Mouse (Mus musculus): ENCODE results near the gene Grip1. TPM values are rescaled to one million over a fixed set of nuclear protein-coding genes. Genes with fewer than 3 reads are reported as not detected.

Grip1 gene
- total and polyA plus RNA-seq, 2 experiments from 2014 or later: 0.38 to 0.67 TPM

- Histone ChIP-seq H3K4me3 (ENCODE audit: low read depth, low read length) (no peak overlapping the region), H3K27me3 (ENCODE audit: control insufficient read depth, insufficient read depth, low read length) (0 out of 2 replicates have a peak, but pooled peaks cover 3% of the 10 kb centered on the region), H3K9me3 (replicated peaks; ENCODE audit: control insufficient read depth, low read length) (no peaks in the 10 kb centered on the region), H3K9ac (replicated peaks; ENCODE audit: low read depth, low read length) (no peak overlapping the region), H3K27ac (ENCODE audit: low read depth) (no peak overlapping the region), H3K36me3 (replicated peaks; ENCODE audit: control insufficient read depth, insufficient read depth, low read length) (no peaks in the 10 kb centered on the region), H3K4me1 (ENCODE audit: control insufficient read depth, insufficient read depth) (peaks cover 4% of the 10 kb centered on the region), H3K4me2 (ENCODE audit: low read depth, low read length) (no peak overlapping the region)
- ATAC-seq (ENCODE audit: insufficient read depth, low read depth) (no peak), DNase-seq (ENCODE audit: low spot score) (no peak)
- 67% methylated on average over 9 of the region's 9 CpGs for WGBS
- TF ChIP-seq EP300 (IDR thresholded peaks at IDR 0.05; ENCODE audit: low read depth) (no peak), CTCF (IDR thresholded peaks at IDR 0.05; ENCODE audit: low read depth) (no peak)
These were observed 91.1 kb downstream of the Grip1 start for GRCm38 (mm10) chr10:119544743-119545142.

GRCm38 (mm10) chr10:119547875-119548274 is 94.2 kb downstream of the Grip1 start:
- DNase-seq (ENCODE audit: low spot score): no peak
- H3K27ac ChIP-seq (ENCODE audit: low read depth): no peak overlapping the region
- 62% methylated on average over 5 of the region's 5 CpGs for WGBS
- H3K9ac ChIP-seq (replicated peaks; ENCODE audit: low read depth, low read length): no peak overlapping the region
- ATAC-seq (ENCODE audit: insufficient read depth, low read depth): no peak
- H3K4me1 ChIP-seq (ENCODE audit: control insufficient read depth, insufficient read depth): peaks cover 5% of the 10 kb centered on the region
- no peak overlapping the region for H3K4me3 ChIP-seq (ENCODE audit: low read depth, low read length)
- TF ChIP-seq CTCF (IDR thresholded peaks at IDR 0.05; ENCODE audit: low read depth) (no peak), EP300 (IDR thresholded peaks at IDR 0.05; ENCODE audit: low read depth) (no peak)
- H3K4me2 ChIP-seq (ENCODE audit: low read depth, low read length): no peak overlapping the region
- no peaks in the 10 kb centered on the region for H3K36me3 ChIP-seq (replicated peaks; ENCODE audit: control insufficient read depth, insufficient read depth, low read length)
- H3K27me3 ChIP-seq (ENCODE audit: control insufficient read depth, insufficient read depth, low read length): 0 out of 2 replicates have a peak, but pooled peaks cover 3% of the 10 kb centered on the region
- no peaks in the 10 kb centered on the region for H3K9me3 ChIP-seq (replicated peaks; ENCODE audit: control insufficient read depth, low read length)

- DNase-seq (ENCODE audit: low spot score) (no peak), ATAC-seq (ENCODE audit: insufficient read depth, low read depth) (no peak)
- WGBS: 74% methylated on average over 10 of the region's 10 CpGs
- Histone ChIP-seq H3K27ac (ENCODE audit: low read depth) (no peak overlapping the region), H3K4me2 (ENCODE audit: low read depth, low read length) (no peak overlapping the region), H3K9ac (replicated peaks; ENCODE audit: low read depth, low read length) (no peak overlapping the region), H3K4me3 (ENCODE audit: low read depth, low read length) (no peak overlapping the region), H3K27me3 (ENCODE audit: control insufficient read depth, insufficient read depth, low read length) (0 out of 2 replicates have a peak, but pooled peaks cover 3% of the 10 kb centered on the region), H3K4me1 (ENCODE audit: control insufficient read depth, insufficient read depth) (peaks cover 5% of the 10 kb centered on the region), H3K9me3 (replicated peaks; ENCODE audit: control insufficient read depth, low read length) (no peaks in the 10 kb centered on the region), H3K36me3 (replicated peaks; ENCODE audit: control insufficient read depth, insufficient read depth, low read length) (no peaks in the 10 kb centered on the region)
- no peak for TF ChIP-seq CTCF (IDR thresholded peaks at IDR 0.05; ENCODE audit: low read depth)
- no peak for TF ChIP-seq EP300 (IDR thresholded peaks at IDR 0.05; ENCODE audit: low read depth)
These were observed 95.1 kb downstream of the Grip1 start for GRCm38 (mm10) chr10:119548774-119549173.

- 65% methylated on average over 6 of the region's 6 CpGs for WGBS
- Histone ChIP-seq H3K9ac (replicated peaks; ENCODE audit: low read depth, low read length) (no peak overlapping the region), H3K4me1 (ENCODE audit: control insufficient read depth, insufficient read depth) (peaks cover 5% of the 10 kb centered on the region), H3K9me3 (replicated peaks; ENCODE audit: control insufficient read depth, low read length) (no peaks in the 10 kb centered on the region), H3K4me2 (ENCODE audit: low read depth, low read length) (no peak overlapping the region), H3K36me3 (replicated peaks; ENCODE audit: control insufficient read depth, insufficient read depth, low read length) (no peaks in the 10 kb centered on the region), H3K27ac (ENCODE audit: low read depth) (no peak overlapping the region), H3K4me3 (ENCODE audit: low read depth, low read length) (no peak overlapping the region), H3K27me3 (ENCODE audit: control insufficient read depth, insufficient read depth, low read length) (0 out of 2 replicates have a peak, but pooled peaks cover 3% of the 10 kb centered on the region)
- ATAC-seq (ENCODE audit: insufficient read depth, low read depth) (no peak), DNase-seq (ENCODE audit: low spot score) (no peak)
- TF ChIP-seq EP300 (IDR thresholded peaks at IDR 0.05; ENCODE audit: low read depth) (no peak), CTCF (IDR thresholded peaks at IDR 0.05; ENCODE audit: low read depth) (no peak)
These were observed 97.0 kb downstream of the Grip1 start for GRCm38 (mm10) chr10:119550630-119551029.

- H3K4me1 ChIP-seq (ENCODE audit: control insufficient read depth, insufficient read depth): no peaks in the 10 kb centered on the region
- no peaks in the 10 kb centered on the region for H3K9me3 ChIP-seq (replicated peaks; ENCODE audit: control insufficient read depth, low read length)
- no peak for DNase-seq (ENCODE audit: low spot score)
- no peaks in the 10 kb centered on the region for H3K36me3 ChIP-seq (replicated peaks; ENCODE audit: control insufficient read depth, insufficient read depth, low read length)
- ATAC-seq (ENCODE audit: insufficient read depth, low read depth): no peak
- H3K9ac ChIP-seq (replicated peaks; ENCODE audit: low read depth, low read length): no peak overlapping the region
- TF ChIP-seq CTCF (IDR thresholded peaks at IDR 0.05; ENCODE audit: low read depth) (no peak), EP300 (IDR thresholded peaks at IDR 0.05; ENCODE audit: low read depth) (no peak)
- no peak overlapping the region for H3K4me3 ChIP-seq (ENCODE audit: low read depth, low read length)
- H3K27ac ChIP-seq (ENCODE audit: low read depth): no peak overlapping the region
- H3K4me2 ChIP-seq (ENCODE audit: low read depth, low read length): no peak overlapping the region
- no peaks in the 10 kb centered on the region for H3K27me3 ChIP-seq (ENCODE audit: control insufficient read depth, insufficient read depth, low read length)
- 81% methylated on average over 7 of the region's 7 CpGs for WGBS
These were observed 102.7 kb downstream of the Grip1 start for GRCm38 (mm10) chr10:119556346-119556745.

DNA sequence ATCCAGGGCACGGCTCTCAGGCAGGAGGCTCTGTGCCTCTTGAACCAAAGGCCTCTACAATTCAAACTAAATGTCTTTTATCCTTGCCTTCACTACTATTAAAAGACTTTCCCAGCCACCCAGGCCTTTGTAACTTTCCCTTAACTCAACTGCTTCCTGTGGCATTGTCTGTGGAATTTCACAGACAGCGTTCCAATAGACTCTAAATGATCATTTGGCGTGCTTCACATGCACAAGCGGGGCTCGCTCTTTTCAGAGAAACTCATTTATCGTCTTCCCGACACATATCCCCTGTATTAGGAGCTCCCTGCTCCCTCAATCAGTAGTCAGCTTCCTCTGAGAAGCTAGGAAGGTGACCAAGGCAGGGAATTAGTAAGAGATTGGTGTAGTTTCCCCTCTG is 104.8 kb downstream of the Grip1 start:
- H3K36me3 ChIP-seq (replicated peaks; ENCODE audit: control insufficient read depth, insufficient read depth, low read length): no peaks in the 10 kb centered on the region
- ATAC-seq (ENCODE audit: insufficient read depth, low read depth) (no peak), DNase-seq (ENCODE audit: low spot score) (no peak)
- no peaks in the 10 kb centered on the region for H3K27me3 ChIP-seq (ENCODE audit: control insufficient read depth, insufficient read depth, low read length)
- H3K4me3 ChIP-seq (ENCODE audit: low read depth, low read length): no peak overlapping the region
- H3K9ac ChIP-seq (replicated peaks; ENCODE audit: low read depth, low read length): no peak overlapping the region
- H3K4me2 ChIP-seq (ENCODE audit: low read depth, low read length): no peak overlapping the region
- 89% methylated on average over 7 of the region's 7 CpGs for WGBS
- no peak for TF ChIP-seq CTCF (IDR thresholded peaks at IDR 0.05; ENCODE audit: low read depth)
- TF ChIP-seq EP300 (IDR thresholded peaks at IDR 0.05; ENCODE audit: low read depth): no peak
- no peak overlapping the region for H3K27ac ChIP-seq (ENCODE audit: low read depth)
- no peaks in the 10 kb centered on the region for H3K4me1 ChIP-seq (ENCODE audit: control insufficient read depth, insufficient read depth)
- no peaks in the 10 kb centered on the region for H3K9me3 ChIP-seq (replicated peaks; ENCODE audit: control insufficient read depth, low read length)

Data from heart, postnatal 0 days (tissue).